Mouse (Mus musculus) embryo, embryonic 9.5 days (tissue): ENCODE results near the gene Sbno2.
A peak's percentile ranks its signal among the peaks of the same experiment; 100 is the strongest.

ENCODE experiments used
- DNase-seq: peaks from one replicate; pipeline ENCODE4 v3.0.0-alpha.2; 2017; ENCODE audit errors: extremely low spot score

Sbno2 gene

DNA sequence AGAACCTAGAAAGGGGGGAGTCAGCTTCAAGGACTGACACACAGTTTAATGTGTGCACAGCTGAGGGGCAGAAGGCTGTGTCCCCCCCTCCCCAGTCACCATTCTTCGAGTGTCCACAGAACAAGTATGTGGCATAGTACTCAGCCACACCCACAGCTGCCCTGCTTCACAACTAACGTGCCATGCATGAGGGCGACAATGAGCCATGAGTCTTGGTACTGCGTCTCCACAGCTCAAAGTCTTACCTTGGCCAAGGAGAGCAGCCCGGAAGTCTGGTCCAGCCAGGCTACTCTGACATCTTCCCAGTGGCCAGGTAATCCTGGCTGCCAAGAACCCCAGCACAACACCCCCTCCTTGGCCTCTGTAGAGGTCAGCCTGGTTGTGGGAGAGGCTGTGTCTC lies 12.7 kb downstream of the Sbno2 start:
- DNase-seq = no peak

DNA sequence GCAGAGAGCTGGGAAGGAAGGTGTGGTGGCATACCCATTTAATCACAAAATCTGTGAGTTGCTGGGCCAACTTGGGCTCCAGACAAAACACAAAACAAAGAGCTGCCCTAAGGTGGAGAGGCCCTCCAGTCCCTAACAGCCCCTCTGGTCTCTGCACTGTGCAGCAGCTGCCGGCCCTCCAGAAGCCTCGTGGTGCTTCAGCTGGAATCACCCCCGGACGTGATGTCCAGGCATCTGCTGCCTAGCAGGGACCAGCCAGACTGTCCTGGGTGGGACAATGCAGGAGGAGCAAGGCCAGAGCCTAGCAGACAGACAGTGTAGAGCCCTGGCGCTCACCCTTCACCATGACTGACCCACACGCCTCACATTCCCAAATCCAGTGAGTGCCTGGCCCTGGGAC lies 13.8 kb downstream of the Sbno2 start:
- DNase-seq = no peak

DNA sequence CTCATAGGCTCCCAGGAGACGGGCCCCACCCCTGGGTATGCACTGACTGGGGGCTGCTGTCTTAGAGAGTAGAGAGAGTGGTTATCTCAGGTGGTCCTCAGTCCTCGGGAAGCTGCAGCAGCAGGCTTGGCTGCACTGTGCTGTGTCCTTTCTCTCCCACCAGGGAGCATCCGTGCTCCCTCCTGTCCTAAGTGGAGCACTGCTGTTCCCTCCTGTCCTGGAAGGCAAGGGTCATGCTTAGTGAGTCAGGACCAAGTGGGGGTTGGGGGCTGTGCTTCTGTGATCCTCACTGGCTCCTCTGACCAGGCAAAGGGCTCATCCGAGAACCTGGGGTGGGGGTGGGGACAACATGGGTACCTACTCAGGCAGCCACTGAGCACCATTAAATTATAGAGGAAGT lies 16.2 kb downstream of the Sbno2 start:
- DNase-seq = no peak

DNA sequence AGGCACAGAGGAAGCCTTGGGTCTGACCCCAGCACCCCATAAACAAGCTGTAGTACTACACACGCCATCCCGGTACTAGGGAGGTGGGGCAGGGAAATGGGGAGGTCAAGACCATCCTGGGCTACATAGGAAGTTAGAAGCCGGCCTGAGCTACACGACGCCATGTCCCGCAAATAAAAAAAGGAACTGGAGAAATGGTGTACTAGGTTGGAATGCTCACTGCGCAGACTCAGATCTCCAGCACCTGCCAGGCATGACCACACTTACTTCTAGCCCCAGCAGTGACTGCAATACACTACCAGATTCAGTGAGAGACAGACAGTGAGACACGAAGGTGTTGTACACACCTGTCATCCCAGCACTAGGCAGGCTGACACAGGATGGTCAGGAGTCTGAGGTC lies 17.9 kb downstream of the Sbno2 start:
- DNase-seq = no peak

DNA sequence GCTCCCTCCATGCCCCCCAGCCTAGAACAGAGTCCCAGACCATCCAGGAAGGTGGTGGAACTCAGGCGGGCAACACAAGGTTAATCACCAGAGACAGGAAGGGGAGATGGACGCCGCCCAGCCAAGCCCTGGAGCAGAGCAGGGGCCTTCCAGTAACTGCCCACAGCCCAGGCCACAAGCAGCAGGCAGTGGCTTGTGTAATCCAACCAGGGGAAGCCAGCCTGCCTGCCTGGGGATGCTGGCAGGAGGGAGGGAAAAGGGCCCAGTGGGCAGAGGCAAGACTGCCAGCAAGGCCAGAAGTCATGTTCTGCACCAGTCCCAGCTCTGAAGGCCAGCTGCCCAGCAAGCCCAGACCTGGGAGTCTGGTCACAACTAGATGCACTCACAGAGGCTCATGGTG lies 18.5 kb downstream of the Sbno2 start:
- DNase-seq = no peak

DNA sequence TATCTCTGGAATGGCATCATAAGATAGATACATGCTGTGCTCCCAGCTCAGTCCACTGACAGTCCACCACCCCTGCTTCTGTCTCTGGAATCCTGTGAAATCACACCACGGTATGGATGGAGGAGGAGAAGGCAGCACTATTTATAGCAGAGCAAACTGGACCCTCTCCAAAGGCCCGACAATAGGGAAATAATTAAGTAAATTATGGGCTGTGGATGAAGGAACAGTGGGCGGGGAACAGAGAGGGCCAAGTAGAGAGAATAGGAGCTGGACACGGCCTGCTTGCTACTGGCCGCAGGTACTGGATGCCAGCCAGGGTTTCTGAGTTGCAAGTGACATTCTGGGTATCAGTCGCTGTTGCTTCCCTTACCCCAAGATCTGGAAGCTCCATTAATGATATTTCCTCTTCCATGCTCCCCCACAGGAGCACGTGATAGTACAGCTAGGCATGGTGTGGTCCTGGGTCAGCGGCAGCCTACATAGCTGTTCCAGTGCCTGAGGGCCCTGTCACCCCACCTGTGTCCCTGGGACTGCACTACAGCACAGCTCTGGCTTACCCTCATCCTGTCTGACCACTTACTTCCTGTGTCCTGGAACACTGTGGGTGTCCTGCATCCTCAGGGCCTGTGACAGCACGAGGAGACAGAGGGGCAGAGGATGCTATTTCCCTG lies 20.4 kb downstream of the Sbno2 start:
- no peak for DNase-seq

DNA sequence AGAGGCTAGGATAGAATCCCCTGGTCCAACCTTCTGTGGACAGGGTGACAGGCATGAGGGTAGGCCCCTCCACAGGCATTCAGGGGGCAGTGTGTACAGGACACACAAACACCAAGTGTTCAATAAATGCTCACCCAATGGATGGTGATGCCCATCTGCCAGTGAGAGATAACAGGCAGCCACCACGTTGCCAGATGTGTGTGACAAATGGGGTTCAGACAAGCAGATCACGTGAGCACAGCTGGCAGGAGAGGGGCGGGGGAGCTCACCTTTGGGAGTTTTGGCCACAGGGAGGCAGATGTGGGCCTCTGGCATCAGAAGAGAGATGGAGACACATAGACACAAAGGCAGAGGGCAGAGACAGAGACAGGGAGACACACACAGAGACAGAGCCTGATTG lies 24.3 kb downstream of the Sbno2 start:
- no peak for DNase-seq

DNA sequence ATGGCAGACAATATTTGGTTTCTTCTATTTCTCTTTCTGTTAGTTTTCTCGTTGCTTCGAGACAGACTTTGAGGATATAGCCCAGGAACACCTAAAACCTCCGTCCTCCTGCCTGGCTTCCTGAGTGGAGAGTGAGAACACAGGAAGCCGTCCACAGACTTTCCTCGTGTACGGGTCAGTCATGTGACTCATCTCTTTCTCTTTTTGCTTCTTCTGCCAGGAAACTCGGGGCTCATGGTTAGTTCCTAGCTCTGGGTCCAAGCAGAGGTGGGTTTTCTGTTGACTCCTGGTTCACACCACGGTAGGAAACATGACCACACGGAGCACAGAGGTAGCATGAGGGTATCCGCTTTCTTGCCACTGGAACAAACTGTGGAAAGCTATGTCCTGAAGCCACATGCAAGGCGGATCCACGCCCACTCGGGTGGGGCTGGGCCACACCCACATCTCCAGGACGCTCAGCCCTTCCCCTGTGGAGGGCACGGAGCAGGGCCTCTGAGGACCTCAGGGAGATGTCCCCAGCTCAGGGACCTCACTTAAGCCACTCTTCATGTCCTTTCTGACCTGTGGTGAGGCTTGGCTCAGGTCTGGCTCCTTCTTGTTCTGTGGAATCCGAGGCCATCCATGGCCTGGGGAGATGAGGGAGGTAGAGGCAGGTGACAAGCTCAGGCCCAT lies 24.8 kb downstream of the Sbno2 start:
- no peak for DNase-seq

DNA sequence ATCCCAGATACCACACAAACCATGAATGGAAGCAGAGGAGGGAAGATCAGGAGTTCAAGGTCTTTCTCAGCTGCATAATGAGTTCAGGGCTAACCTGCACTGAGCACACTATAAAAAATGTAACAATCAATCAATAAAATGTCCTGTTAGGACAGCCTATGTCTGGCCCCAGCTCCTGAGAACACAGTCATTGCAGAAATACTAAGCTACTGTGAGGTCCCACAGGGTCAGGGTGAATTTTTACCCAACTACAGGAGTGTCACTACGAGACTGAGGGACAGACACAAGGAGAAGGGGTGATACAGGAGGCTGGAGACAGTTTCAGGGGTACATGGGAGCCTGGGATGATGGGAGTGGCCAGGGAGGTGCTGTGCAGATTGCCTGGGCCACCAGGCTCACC lies 27.0 kb downstream of the Sbno2 start:
- DNase-seq = no peak

DNA sequence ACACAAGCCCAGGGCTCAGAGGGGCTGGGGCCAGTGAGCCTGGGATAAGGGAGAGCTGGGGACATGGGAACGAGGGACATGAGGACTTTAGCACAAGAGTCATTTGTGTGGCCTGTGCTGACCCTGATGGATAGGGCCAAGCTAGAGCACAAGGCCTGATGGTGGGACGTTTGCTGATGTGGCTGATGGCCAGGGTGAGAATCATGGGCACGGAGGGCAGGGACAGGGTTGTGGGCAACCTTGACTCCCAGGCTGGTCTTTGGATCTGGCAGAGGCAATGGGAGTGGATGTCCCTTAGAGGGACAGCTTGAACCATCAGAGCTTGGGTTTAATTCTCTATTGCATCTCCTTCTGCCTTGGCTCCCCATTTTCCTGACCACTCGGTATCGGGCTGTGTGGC lies 28.1 kb downstream of the Sbno2 start:
- no peak for DNase-seq

DNA sequence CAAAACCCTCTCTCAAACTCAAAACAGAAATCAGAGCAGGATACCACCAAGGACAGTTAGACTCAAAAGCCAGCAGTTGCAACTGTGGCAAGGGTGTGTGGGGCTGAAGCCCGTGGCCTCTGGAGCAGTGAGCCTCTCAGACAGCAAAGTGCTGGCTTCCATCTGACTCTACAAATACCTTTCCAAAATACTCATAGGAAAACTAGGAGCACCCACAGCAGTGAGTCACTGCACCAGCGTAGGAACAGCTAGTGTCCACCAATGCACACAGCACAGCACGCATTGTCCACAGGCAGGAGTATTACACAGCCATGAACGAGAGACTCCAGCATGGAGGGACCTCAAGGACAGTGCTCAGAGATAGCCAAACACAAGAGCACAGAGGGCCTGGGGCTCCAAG lies 29.0 kb downstream of the Sbno2 start:
- DNase-seq = no peak

DNA sequence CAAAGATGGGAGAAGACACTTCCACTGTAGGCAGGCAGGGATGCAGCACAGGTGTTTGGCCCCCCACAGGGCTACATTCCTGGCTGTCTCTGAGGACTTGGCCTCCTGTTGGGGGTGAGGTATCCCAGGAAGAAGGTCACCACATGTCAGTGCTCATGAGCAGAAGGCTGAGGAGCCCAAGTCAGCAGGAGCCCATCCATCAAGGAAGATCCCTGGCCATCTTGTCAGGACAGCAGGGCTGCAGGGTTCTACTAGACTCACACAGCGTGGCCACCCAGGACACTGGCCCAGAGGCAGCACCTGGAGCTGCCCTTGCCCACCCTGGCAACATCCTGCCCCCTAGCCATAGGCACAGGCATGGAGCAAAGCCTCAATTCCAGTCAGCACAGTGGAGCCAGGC lies 29.4 kb downstream of the Sbno2 start:
- no peak for DNase-seq

DNA sequence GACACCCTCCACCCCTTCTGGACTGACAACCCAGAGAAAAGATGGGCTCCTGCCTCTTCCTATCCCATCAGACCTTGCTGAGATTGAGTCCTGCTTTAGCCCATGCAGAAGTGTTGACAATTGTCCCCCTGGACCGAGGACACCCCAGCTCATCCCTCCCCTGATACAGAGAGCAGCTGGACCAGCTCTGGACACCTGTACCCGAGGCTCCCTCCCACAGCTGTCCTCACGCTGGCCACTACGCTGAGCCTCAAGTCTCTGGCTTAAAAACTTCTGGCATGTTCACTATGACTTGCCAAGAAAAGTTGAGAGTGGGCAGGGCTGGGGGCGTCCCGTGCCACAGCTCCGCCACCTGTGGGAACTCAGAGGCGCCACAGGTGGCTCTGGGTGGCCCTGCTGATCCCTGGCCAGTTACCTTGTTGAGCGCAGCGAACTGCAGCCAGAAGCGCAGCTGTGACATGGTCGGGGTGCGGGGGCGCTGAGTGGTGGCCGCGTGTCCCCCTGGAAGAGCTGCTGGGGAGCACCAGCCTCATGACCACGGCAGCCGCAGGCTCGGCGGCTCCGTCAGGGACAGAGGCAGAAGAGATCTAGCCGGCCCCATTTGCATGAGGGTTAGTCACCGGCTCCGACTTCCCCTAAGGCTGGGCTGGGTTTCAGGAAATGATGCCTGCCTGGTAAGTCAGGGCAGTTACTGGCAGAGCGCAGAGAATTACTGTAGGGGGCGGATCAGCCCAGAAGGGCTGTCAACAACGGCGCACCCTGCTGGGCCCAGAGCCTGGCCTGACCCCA lies 30.4 kb downstream of the Sbno2 start:
- DNase-seq = peak; percentile 29

DNA sequence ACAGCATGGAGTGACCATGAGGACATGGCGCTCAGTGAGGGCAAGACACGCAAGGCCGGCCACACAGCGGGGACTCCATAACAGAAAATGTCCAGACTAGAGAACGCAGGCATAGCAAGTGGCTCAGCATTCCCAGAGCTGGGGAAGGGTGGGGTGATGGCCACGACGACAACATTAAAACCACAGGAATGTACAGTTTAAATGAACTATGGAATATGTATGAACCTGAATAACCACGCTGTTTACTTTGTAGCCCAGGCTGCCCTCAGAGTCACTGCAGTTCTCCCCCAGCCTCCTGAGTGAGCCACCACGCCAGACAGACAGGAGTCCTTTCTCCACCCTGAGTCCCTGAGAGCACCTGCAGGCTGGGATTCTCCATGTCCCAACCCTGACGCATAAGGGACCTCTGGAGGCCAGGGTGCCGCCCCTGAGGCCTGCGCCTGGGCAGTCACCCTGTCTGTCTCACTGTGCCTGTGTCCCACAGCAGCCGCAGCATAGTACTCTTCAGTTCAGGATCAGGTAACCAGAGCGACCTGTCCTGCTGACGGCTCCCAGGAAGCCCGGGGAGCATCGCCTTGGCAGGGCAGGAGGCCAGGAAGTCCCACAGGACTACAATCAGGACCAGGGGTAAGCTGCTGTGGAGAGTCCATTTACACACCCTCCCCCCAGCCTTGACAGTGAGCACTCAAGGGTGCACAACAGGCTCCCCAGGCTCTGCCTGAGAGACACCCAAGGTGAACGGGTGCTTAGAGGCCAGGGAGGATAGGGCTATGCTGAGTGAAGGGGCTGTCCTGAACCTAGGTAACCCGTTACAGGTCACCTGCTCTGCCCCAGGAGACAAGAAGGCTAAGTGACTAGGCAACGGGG lies 32.5 kb downstream of the Sbno2 start:
- no peak for DNase-seq

DNA sequence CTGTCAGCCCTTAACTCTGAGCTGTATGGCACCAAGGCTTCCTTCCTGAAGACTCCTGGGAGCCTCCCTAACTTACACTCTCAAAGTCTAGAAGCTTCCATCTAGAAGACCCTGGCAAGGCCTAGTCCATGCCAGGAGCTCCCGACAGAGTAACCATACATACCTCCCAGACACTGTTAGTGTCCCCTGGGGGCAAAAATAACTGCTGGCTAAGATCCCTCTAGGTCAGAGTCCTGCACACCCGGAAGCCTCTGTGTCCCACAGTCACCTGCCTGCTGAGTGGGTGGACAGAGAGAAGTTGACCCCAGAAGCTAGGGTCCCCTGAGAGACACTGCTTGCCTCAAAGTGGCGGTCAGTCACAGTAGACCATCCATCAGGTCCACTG lies 33.9 kb downstream of the Sbno2 start:
- DNase-seq = no peak

DNA sequence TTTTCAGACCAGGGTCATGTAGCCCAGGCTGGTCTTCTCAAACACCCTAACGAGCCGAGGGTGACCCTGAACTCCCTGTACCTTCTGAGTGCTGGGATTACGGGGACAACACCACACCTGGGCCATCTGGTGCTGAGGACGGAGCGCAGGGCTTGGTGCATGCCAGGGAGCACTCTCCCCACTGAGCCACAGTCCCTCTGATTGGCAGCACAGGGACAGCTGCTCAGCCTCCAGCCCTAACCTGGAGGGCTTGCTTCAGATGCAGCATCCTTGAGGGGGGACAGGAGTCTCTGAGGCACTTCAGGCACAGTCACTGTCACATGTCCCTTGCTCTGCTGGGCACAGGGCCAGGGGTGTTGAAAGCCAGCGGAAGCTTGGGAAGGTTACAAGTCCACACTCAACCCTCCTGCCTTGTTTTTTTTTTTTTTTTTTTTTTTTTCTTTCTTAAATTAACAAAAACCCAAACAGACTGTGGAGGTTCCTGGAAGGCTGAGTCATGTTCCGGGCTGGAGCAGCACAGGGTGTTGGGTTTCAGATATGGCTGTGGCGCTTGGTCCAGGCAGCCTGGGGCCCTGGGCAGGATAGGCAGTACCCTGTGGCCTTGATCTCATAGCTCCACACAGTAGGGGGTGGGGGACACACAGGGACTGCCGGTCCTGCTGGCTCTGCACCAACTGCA lies 34.4 kb downstream of the Sbno2 start:
- no peak for DNase-seq

DNA sequence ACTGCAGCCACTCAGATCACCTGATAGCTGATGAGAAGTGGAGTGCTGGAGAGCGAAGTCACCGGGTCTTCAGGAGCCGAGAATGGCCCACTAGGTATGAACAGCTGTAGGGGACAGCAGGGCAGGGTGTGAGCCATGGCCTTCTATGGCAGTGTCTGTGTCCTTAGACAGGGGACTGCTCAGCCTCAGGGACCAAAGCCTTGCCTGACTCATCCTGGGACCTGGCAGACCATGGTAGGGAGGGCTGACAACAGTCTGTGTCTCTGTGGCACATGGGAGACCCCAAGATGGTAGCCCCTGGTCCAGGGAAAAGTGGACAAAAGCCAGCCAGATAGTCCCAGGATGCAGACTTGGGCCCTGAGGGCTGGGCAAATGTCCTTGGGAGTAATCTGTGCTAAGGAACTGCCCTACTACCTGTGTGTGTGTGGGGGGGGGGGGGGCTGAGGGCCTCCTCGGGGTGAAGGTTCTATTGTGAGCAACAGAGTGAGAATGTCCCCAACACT lies 35.4 kb downstream of the Sbno2 start:
- no peak for DNase-seq

DNA sequence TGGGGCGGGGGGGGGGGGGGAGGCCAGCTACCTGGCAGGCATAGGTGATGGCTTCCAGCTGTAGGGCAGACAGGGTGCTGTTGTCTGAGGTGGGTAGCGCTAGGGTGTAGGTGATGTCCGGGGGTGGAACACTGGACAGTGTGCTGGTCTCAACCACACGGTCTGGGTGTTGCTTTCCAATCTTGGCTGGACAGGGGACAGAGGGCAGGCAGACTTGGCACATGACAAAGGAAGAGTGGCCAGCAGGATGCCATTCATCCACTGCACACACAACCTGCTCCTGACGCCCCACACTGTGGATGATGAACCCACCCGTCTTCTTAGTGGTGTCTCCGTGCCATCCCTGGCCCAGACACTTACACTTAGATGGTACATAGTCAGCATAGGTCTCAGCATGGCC lies 36.1 kb downstream of the Sbno2 start:
- DNase-seq = no peak

DNA sequence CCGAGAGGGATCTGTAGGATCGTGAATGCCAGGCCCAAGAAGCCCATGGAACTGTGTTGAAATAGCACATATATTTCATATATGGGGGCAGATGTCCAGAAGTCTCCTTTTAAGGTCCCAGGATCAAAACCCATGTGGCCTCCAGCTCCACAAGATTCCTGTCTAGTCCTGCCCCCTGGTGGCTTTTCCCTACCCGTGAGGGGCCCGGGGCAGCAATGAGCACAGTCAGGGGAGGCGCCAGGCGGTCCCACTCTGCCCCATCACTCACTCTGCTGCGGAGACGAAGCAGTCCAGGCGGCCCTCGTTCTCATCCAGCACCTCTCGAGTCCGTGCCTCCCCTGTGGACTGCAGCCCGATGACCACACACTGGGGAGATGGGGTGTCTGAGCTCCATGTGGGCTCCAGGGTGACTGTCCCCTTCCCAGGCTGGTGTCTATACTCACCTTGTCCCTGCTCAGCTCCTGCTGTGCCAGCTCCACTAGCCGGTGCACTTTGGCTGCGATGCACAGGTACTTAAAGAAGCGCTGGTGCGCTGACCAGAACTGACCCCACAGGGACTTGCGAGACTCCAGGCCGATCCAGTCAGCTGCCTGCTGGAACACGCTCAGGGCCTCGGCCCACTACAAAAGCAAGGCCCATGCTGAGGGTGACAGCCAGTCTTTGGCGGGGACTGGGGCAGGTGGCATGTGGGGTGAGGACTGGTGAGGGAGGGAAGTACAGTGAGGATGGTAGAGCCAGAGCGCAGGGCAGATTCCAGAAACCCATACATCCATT lies 41.3 kb downstream of the Sbno2 start:
- DNase-seq = no peak

DNA sequence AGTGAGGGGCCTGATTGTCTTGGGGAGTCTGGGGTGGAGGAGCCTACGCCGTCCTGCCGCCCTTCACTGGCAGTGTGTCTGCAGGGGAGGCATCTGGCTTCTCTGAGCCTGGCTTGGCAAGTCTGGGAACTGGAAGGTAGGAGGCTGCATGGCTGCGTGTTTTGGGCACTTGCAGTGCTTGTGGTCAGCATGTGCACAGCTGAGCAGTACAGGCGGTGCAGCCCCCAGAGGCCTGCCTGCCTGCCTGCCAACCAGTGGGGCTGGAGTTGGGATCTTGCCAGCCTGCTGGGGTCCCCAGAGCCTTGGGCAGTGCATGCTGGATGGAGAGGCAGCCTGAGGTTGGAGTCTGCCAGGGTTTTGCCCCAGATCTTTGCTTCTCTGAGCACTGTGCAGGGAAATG lies 42.3 kb downstream of the Sbno2 start:
- no peak for DNase-seq
